Mouse (Mus musculus) embryonic fibroblast, embryonic 13.5 days (primary cell): Measurements from ENCODE around the gene Tle4.

Experiments
- CTCF ChIP-seq: IDR thresholded peaks from 2 replicates; pipeline ENCODE4 v1.5.1; 2011; ENCODE audit warnings: mild to moderate bottlenecking, control low read depth, low read length, moderate library complexity, borderline replicate concordance; ENCODE audit not compliant: insufficient read depth
- POLR2A ChIP-seq: IDR thresholded peaks from 2 replicates; pipeline ENCODE4 v1.6.1; 2011; ENCODE audit warnings: low read depth, mild to moderate bottlenecking, control low read depth, low read length, moderate library complexity

DNA sequence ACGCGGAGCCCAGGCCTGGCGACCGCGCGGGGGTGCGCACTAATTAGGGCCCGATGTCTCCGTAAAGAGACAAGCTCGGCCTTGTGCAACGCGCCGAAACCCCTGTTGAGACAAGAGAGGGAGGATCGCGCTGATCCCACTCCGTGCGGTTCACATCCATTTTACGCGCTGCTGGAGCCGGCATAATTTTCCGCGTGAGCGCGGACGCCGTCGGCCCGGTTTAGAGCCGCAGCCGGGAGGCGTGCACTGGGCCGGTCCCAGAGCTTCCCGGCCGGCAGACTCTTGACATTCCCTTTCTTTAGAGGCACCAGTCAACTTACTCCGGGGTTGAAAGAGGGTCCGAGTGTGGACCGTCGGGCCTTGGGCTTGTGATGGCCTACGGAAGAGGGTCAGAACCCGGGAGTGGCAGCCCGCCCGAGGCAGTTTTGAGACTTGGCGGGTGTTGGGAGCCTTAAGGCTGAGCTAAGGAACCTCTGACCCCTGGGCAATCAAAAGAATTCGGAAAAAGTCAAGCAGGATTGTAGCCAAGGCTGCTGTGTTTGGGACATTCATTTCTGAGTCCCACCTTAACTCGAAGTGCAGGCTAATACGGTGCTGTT is 938 bp upstream of the Tle4 start:
- TF ChIP-seq CTCF (no peak), POLR2A (no peak)
